8 mouse cellular contexts compared by ENCODE assay signal in genomic region chr2:72035616-72036015, GRCm38 (mm10). TPM values are rescaled to one million over a fixed set of nuclear protein-coding genes. Genes with fewer than 3 reads are reported as not detected.
DNase-seq lines count a peak whose midpoint lies in the region; ATAC-seq and TF ChIP-seq lines count a peak whose summit lies in the region.

No protein-coding gene starts in this region.

- no peaks in the 10 kb centered on the region for H3K9me3 ChIP-seq in heart, embryonic 10.5 days
- H3K9me3 ChIP-seq in heart, postnatal 0 days (replicated peaks; ENCODE audit: control insufficient read depth, low read length) = no peaks in the 10 kb centered on the region

- H3K4me2 ChIP-seq in heart, postnatal 0 days (ENCODE audit: low read depth, low read length) = no peak overlapping the region

- ATAC-seq in heart, postnatal 0 days (ENCODE audit: insufficient read depth, low read depth) = peak; percentile 57

- H3K4me3 ChIP-seq in heart, adult 2 months = no peak overlapping the region
- no peak overlapping the region for H3K4me3 ChIP-seq in heart, embryonic 10.5 days
- H3K4me3 ChIP-seq in testis, adult 2 months (ENCODE audit: control insufficient read depth, low read depth, low read length) = no peak overlapping the region
- H3K4me3 ChIP-seq in heart, postnatal 0 days (ENCODE audit: low read depth, low read length) = no peak overlapping the region

- no peak for TF ChIP-seq EP300 in heart, adult 2 months (IDR thresholded peaks at IDR 0.05; ENCODE audit: insufficient read depth, low read depth, low read length)
- no peak for TF ChIP-seq EP300 in heart, postnatal 0 days (IDR thresholded peaks at IDR 0.05; ENCODE audit: low read depth)

- intact Hi-C loops in heart, adult 2 months (cut with DNase I) = loop anchor here (1.0 to 5.0 kb wide), 2 partner anchors 70 to 167 kb away; no protein-coding TSS in a partner anchor

- H3K36me3 ChIP-seq in heart, adult 2 months (ENCODE audit: control insufficient read depth, insufficient read depth, low read length) = no peaks in the 10 kb centered on the region
- H3K36me3 ChIP-seq in heart, embryonic 10.5 days = no peaks in the 10 kb centered on the region
- no peaks in the 10 kb centered on the region for H3K36me3 ChIP-seq in testis, adult 2 months (ENCODE audit: control insufficient read depth, insufficient read depth, low read length)
- H3K36me3 ChIP-seq in heart, postnatal 0 days (replicated peaks; ENCODE audit: control insufficient read depth, insufficient read depth, low read length) = no peaks in the 10 kb centered on the region
- H3K36me3 ChIP-seq in splenic B cell, adult 2 months (ENCODE audit: control insufficient read depth, insufficient read depth, low read length, poor library complexity, severe bottlenecking) = no peaks in the 10 kb centered on the region

- 45% methylated on average over 8 of the region's 8 CpGs for WGBS in heart, adult 2 months
- WGBS in heart, embryonic 10.5 days = 45% methylated on average over 8 of the region's 8 CpGs
- 37% methylated on average over 8 of the region's 8 CpGs for whole genome bisulfite sequencing in heart, postnatal 0 days

- no peaks in the 10 kb centered on the region for H3K4me1 ChIP-seq in heart, adult 2 months (ENCODE audit: control insufficient read depth, insufficient read depth, low read length)
- peaks cover 13% of the 10 kb centered on the region; the same call in 1 of the 2 replicates for H3K4me1 ChIP-seq in heart, embryonic 10.5 days
- no peaks in the 10 kb centered on the region for H3K4me1 ChIP-seq in testis, adult 2 months (ENCODE audit: control insufficient read depth, insufficient read depth, low read length)
- H3K4me1 ChIP-seq in heart, postnatal 0 days (ENCODE audit: control insufficient read depth, insufficient read depth) = no peaks in the 10 kb centered on the region

- peak; percentile 17 to 49 for DNase-seq in heart, adult 2 months
- no peak for DNase-seq in heart, embryonic 10.5 days (ENCODE audit: low spot score)
- no peak for DNase-seq in testis, postnatal 14 days (ENCODE audit: low spot score)
- peak; percentile 5 for DNase-seq in c-Kit-positive CD71-positive TER-119-negative erythroid progenitor cells, embryonic 14.5 days (ENCODE audit: low read depth)
- peak; percentile 17 for DNase-seq in heart, postnatal 0 days (ENCODE audit: low spot score)
- peak; percentile 15 for DNase-seq in splenic B cell, adult 2 months (ENCODE audit: low read depth, low spot score)
- no peak for DNase-seq in natural killer cell, adult 2 months (ENCODE audit: low spot score in 2 of 2)

- no peak for TF ChIP-seq POLR2A in heart, adult 2 months (IDR thresholded peaks at IDR 0.05; ENCODE audit: insufficient read depth, low read depth, low read length)
- no peak for TF ChIP-seq POLR2A in testis, adult 2 months (IDR thresholded peaks at IDR 0.05; ENCODE audit: control insufficient read depth, low read depth, low read length)

- H3K9ac ChIP-seq in heart, adult 2 months (ENCODE audit: low read depth, low read length) = no peak overlapping the region
- H3K9ac ChIP-seq in heart, postnatal 0 days (replicated peaks; ENCODE audit: low read depth, low read length) = no peak overlapping the region

- H3K27me3 ChIP-seq in heart, adult 2 months (ENCODE audit: control insufficient read depth, insufficient read depth, low read length) = no peaks in the 10 kb centered on the region
- H3K27me3 ChIP-seq in heart, embryonic 10.5 days (ENCODE audit: insufficient read depth, poor library complexity, severe bottlenecking) = 0 out of 2 replicates have a peak, but pooled peaks cover 6% of the 10 kb centered on the region
- H3K27me3 ChIP-seq in testis, adult 2 months (ENCODE audit: control insufficient read depth, insufficient read depth, low read length) = no peaks in the 10 kb centered on the region
- no peaks in the 10 kb centered on the region for H3K27me3 ChIP-seq in heart, postnatal 0 days (ENCODE audit: control insufficient read depth, insufficient read depth, low read length)
- no peaks in the 10 kb centered on the region for H3K27me3 ChIP-seq in splenic B cell, adult 2 months (ENCODE audit: control insufficient read depth, insufficient read depth, low read length, poor library complexity, severe bottlenecking)

- H3K79me2 ChIP-seq in heart, adult 2 months (replicated peaks; ENCODE audit: control insufficient read depth, insufficient read depth, low read length) = no peaks in the 10 kb centered on the region

- H3K27ac ChIP-seq in heart, adult 2 months = no peak overlapping the region
- H3K27ac ChIP-seq in heart, embryonic 10.5 days = no peak overlapping the region
- H3K27ac ChIP-seq in testis, adult 2 months (ENCODE audit: control insufficient read depth, insufficient read depth, low read depth, low read length) = no peak overlapping the region
- H3K27ac ChIP-seq in heart, postnatal 0 days (ENCODE audit: low read depth) = no peak overlapping the region

- peak; percentile 71 for TF ChIP-seq CTCF in heart, adult 2 months (IDR thresholded peaks at IDR 0.05)
- peak; percentile 48; the same call in 1 of the 2 replicates for TF ChIP-seq CTCF in testis, adult 2 months (IDR thresholded peaks at IDR 0.05; ENCODE audit: control insufficient read depth, insufficient read depth, insufficient replicate concordance, low read depth, low read length)
- TF ChIP-seq CTCF in heart, postnatal 0 days (IDR thresholded peaks at IDR 0.05; ENCODE audit: low read depth) = peak; percentile 65

RNA-seq across cellular contexts. Expression of gene Rapgef4, which starts 54.6 kb away (rescaled TPM):
- 10 to 100 TPM; 25.4 to 38.9 TPM for total RNA-seq in heart, adult 2 months (2021)
- polyA plus RNA-seq in heart, adult 2 months (2012; rRNA removed) = 15.3 and 35.4 TPM in 2 replicates
- 2.8 and 3.1 TPM in 2 replicates for polyA plus RNA-seq in heart, embryonic 10.5 days (2016; fragmentation: Nextera tagmentation; extraction: Ambion mirVana)
- 4.0 and 8.1 TPM in 2 replicates for polyA plus RNA-seq in testis, adult 2 months (2012; rRNA removed)
- 5.5 and 11.9 TPM in 2 replicates for total RNA-seq in heart, postnatal 0 days (2014; rRNA removed; ENCODE audit: low replicate concordance)
- polyA plus RNA-seq in heart, postnatal 0 days (2015; fragmentation: Nextera tagmentation; extraction: Ambion mirVana) = 5.1 and 5.3 TPM in 2 replicates

Comparison
In these comparisons a context has a peak if more than half of its experiments do, and no peak if none do; other contexts are left out.
1. DNase-seq: peak in heart, adult 2 months (2 of 2), c-Kit-positive CD71-positive TER-119-negative erythroid progenitor cells, embryonic 14.5 days (single experiment), heart, postnatal 0 days (single experiment) and splenic B cell, adult 2 months (single experiment); none in heart, embryonic 10.5 days (single experiment), testis, postnatal 14 days (single experiment) and natural killer cell, adult 2 months (0 of 2).
2. Peak in every context shown above with its lines, with median percentiles within 50 percentile points of each other: CTCF ChIP-seq.